Mouse (Mus musculus) liver, adult 2 months (tissue): ENCODE results near the gene Tshz2.

ENCODE experiments used
- CTCF ChIP-seq: fragments of 200-500 bp; IDR thresholded peaks from 2 replicates; pipeline ENCODE4 v1.5.1; 2011; ENCODE audit warnings: low read depth, low read length, control low read depth
- POLR2A ChIP-seq: fragments of 200-500 bp; IDR thresholded peaks from 2 replicates; pipeline ENCODE4 v1.6.1; 2011; ENCODE audit warnings: low read length, control low read depth; ENCODE audit not compliant: insufficient read depth; ENCODE audit errors: extremely low read depth

GRCm38 (mm10) chr2:169854491-169854890, 221.7 kb downstream of the Tshz2 start:
- TF ChIP-seq POLR2A (no peak), CTCF (no peak)
